Mouse (Mus musculus): ENCODE measurements around the gene Ttc25. TPM values are rescaled to one million over a fixed set of nuclear protein-coding genes. Genes with fewer than 3 reads are reported as not detected.

Ttc25 gene
- polyA plus RNA-seq, 1 experiment from 2014 or later: 0.66 TPM

DNA sequence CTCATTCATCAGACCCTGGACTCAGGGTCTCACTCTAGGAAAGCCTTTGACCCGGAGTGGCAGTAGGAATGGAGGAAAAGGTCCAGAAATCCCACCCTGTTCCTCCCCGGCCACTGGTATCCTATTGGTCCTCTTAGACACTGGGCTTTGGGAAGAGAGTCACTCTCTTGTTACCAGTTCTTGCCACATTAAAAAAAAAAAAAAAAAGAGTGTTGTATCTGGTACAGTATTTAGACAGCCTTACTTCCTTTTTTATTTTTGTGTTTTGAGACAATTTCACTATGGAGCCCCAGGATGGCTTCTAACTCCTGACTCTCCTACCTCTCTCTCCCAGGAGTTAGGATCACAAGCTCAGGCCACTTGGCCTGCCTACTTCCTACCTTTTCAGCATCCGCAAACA is 12.2 kb downstream of the Ttc25 start:
- no peaks in the 10 kb centered on the region for H3K4me1 ChIP-seq
- no peaks in the 10 kb centered on the region for H3K9me3 ChIP-seq
- no peaks in the 10 kb centered on the region for H3K36me3 ChIP-seq
- no peak overlapping the region for H3K9ac ChIP-seq
- H3K4me2 ChIP-seq: no peak overlapping the region
- H3K27ac ChIP-seq: no peak overlapping the region
- no peaks in the 10 kb centered on the region for H3K27me3 ChIP-seq
- ATAC-seq (ENCODE audit: insufficient number of reproducible peaks, insufficient read depth, low FRiP score, low TSS enrichment, low read depth): no peak
- H3K4me3 ChIP-seq: no peak overlapping the region
- WGBS: 79% methylated on average over 3 of the region's 3 CpGs

DNA sequence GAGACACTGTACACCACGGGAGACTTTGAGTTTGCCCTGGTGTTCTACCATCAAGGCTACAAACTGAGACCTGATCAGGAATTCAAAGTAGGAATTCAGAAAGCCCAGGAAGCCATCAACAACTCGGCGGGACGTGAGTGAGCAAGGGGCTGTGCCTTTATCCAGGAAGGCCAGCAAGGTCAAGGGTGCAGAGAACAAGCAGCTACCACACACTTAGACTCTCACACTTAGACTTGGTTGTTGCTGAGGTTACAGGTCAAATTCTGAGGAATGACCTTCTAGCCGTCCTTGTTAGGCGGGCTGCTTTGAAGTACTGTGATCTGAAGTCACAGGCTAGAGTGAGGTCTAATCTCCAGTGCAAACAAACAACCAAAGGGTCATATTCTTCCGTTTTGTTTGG is 14.1 kb downstream of the Ttc25 start:
- Histone ChIP-seq H3K4me2 (no peak overlapping the region), H3K27ac (no peak overlapping the region), H3K9me3 (no peaks in the 10 kb centered on the region), H3K9ac (no peak overlapping the region), H3K36me3 (no peaks in the 10 kb centered on the region), H3K4me3 (no peak overlapping the region), H3K4me1 (no peaks in the 10 kb centered on the region), H3K27me3 (no peaks in the 10 kb centered on the region)
- ATAC-seq (ENCODE audit: insufficient number of reproducible peaks, insufficient read depth, low FRiP score, low TSS enrichment, low read depth): no peak
- WGBS: 46% methylated on average over 7 of the region's 7 CpGs

DNA sequence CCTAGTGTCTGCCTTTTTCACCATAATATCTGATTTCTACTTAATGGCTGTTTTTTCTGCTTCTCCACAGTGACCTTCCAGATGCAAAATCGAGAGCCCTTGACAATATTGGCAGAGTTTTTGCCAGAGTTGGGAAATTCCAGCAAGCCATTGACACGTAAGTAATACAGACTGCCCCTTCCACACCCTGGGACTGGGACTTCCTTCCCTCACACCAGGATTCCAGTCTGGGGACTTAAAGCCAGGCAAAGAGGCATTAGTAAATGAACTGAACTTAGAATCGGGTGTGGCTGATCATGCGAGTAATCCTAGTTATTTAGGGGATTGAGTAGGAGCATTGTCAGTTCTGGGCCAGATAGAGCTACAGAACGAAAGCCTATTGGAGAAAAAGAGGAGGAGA is 16.3 kb downstream of the Ttc25 start:
- H3K4me1 ChIP-seq: no peaks in the 10 kb centered on the region
- no peak overlapping the region for H3K4me2 ChIP-seq
- no peak for ATAC-seq (ENCODE audit: insufficient number of reproducible peaks, insufficient read depth, low FRiP score, low TSS enrichment, low read depth)
- 58% methylated on average over 5 of the region's 5 CpGs for WGBS
- H3K9me3 ChIP-seq: no peaks in the 10 kb centered on the region
- no peak overlapping the region for H3K9ac ChIP-seq
- H3K27ac ChIP-seq: no peak overlapping the region
- H3K4me3 ChIP-seq: no peak overlapping the region
- no peaks in the 10 kb centered on the region for H3K27me3 ChIP-seq
- no peaks in the 10 kb centered on the region for H3K36me3 ChIP-seq

DNA sequence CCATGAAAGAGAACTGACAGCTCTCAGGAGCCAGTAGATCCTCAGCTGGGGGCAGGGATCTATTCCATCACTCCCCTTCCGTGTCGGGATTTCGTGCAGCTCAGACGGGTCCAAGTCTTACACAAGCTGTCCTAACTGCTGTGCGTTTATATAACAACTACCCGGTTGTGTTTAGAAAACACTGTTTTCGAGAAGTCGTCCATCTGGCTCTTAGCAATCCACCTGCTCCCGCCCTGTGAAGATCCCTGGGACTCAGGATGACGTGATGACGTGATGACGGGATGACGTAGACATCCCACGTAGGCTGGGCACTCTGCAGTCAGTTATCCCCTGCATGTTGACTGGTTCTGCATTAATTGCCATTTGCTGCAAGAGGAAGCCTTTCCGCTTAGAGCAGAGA is 18.9 kb downstream of the Ttc25 start:
- no peak for ATAC-seq (ENCODE audit: insufficient number of reproducible peaks, insufficient read depth, low FRiP score, low TSS enrichment, low read depth)
- H3K9me3 ChIP-seq: no peaks in the 10 kb centered on the region
- H3K27ac ChIP-seq: no peak overlapping the region
- WGBS: 75% methylated on average over 15 of the region's 15 CpGs
- H3K36me3 ChIP-seq: no peaks in the 10 kb centered on the region
- no peaks in the 10 kb centered on the region for H3K27me3 ChIP-seq
- no peaks in the 10 kb centered on the region for H3K4me1 ChIP-seq
- no peak overlapping the region for H3K4me3 ChIP-seq
- no peak overlapping the region for H3K9ac ChIP-seq
- H3K4me2 ChIP-seq: no peak overlapping the region

DNA sequence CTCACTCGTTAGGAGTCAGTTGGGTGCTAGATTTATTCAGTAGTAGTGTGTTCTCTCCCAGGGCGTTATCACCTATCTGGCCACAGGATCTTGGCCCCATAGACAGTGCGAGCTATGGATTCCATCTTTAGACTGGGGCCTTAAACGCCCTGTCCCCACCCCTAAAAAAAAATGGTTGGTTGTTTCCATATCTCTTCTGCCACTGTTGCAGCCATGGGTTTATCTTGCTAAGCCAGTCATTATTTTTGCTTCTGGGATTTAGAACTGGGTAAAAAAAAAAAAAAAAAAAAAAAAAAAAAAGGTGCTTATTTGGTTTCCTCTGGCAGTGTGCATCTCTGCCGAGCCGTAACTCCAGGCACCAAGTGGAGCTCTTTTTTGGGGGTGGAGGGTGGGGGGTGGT is 19.3 kb downstream of the Ttc25 start:
- Histone ChIP-seq H3K27ac (no peak overlapping the region), H3K9ac (no peak overlapping the region), H3K36me3 (no peaks in the 10 kb centered on the region), H3K27me3 (no peaks in the 10 kb centered on the region), H3K4me2 (no peak overlapping the region), H3K9me3 (no peaks in the 10 kb centered on the region), H3K4me1 (no peaks in the 10 kb centered on the region), H3K4me3 (no peak overlapping the region)
- no peak for ATAC-seq (ENCODE audit: insufficient number of reproducible peaks, insufficient read depth, low FRiP score, low TSS enrichment, low read depth)
- 89% methylated on average over 6 of the region's 6 CpGs for WGBS

DNA sequence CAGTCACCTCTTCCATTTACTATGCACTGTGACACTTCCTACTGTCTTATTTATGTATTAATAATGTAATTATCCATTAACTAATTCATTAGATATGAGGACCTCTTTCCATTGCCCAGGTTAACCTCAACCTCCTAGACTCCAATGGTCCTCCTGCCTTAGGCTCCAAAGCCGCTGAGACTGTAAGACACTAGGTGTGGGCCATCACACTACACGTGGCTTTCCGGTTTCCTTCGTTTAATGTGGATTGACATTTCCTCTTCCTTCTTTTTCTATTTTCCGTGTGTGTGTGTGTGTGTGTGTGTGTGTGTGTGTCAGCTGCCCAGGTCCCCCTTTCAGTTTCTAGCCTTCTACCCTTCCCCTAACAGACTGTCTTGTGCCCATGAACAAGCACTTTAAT is 21.8 kb downstream of the Ttc25 start:
- H3K9me3 ChIP-seq: no peaks in the 10 kb centered on the region
- H3K27me3 ChIP-seq: peaks cover 14% of the 10 kb centered on the region
- no peak overlapping the region for H3K4me3 ChIP-seq
- H3K36me3 ChIP-seq: no peaks in the 10 kb centered on the region
- WGBS: 75% methylated on average over 5 of the region's 5 CpGs
- no peak overlapping the region for H3K9ac ChIP-seq
- peaks cover 10% of the 10 kb centered on the region for H3K4me1 ChIP-seq
- no peak overlapping the region for H3K27ac ChIP-seq
- ATAC-seq (ENCODE audit: insufficient number of reproducible peaks, insufficient read depth, low FRiP score, low TSS enrichment, low read depth): no peak
- H3K4me2 ChIP-seq: no peak overlapping the region

DNA sequence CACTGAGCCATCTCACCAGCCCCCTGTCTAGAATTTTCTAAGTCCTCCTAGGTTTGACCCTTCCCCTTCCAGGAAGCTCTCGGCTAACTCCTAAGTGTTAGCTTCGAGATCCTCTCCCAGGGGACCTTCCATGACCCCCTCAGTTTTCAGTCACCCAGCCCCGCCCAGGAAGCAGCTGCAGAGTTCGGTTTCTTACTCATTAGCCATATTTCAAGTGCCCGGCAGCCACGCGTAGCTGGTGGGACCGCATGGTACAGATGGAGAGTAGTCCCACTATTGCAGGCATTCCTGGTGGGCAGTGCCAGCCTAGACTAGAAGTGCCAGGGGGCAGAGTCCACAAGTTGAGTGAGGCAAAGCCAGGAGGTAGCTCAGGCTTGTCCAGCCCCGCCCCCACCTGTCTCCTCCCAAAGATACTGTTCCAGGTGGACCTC is 22.4 kb downstream of the Ttc25 start:
- no peak overlapping the region for H3K27ac ChIP-seq
- no peaks in the 10 kb centered on the region for H3K36me3 ChIP-seq
- ATAC-seq (ENCODE audit: insufficient number of reproducible peaks, insufficient read depth, low FRiP score, low TSS enrichment, low read depth): no peak
- no peaks in the 10 kb centered on the region for H3K9me3 ChIP-seq
- no peak overlapping the region for H3K4me3 ChIP-seq
- no peak overlapping the region for H3K9ac ChIP-seq
- H3K4me2 ChIP-seq: no peak overlapping the region
- H3K27me3 ChIP-seq: peaks cover 14% of the 10 kb centered on the region
- H3K4me1 ChIP-seq: peaks cover 10% of the 10 kb centered on the region
- WGBS: 56% methylated on average over 9 of the region's 9 CpGs

DNA sequence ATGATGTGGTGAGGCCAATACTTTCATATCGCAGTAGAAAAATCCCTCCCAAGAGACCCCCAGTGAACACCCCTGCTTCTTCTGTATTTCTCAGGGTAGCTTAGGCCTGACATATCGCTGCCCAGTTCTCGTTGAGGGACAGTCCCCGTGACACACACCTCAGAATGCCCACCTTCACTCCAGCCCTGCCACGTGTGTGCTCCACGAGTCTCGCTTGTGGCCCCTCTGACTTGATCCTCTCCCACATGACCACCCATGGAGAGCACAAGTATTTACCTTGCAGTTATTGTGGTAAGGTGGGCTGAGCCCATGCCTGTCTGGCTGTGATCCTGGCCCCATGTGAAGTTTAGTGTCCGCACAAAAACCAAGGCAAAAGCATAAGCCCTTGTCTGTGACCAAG is 23.3 kb downstream of the Ttc25 start:
- H3K9ac ChIP-seq: peak overlapping the region; percentile 21; the same call in 1 of the 2 replicates
- no peak for ATAC-seq (ENCODE audit: insufficient number of reproducible peaks, insufficient read depth, low FRiP score, low TSS enrichment, low read depth)
- H3K27me3 ChIP-seq: peaks cover 14% of the 10 kb centered on the region
- H3K4me2 ChIP-seq: no peak overlapping the region
- H3K4me1 ChIP-seq: peaks cover 10% of the 10 kb centered on the region
- WGBS: 78% methylated on average over 8 of the region's 8 CpGs
- H3K9me3 ChIP-seq: no peaks in the 10 kb centered on the region
- no peaks in the 10 kb centered on the region for H3K36me3 ChIP-seq
- H3K27ac ChIP-seq: no peak overlapping the region
- no peak overlapping the region for H3K4me3 ChIP-seq

DNA sequence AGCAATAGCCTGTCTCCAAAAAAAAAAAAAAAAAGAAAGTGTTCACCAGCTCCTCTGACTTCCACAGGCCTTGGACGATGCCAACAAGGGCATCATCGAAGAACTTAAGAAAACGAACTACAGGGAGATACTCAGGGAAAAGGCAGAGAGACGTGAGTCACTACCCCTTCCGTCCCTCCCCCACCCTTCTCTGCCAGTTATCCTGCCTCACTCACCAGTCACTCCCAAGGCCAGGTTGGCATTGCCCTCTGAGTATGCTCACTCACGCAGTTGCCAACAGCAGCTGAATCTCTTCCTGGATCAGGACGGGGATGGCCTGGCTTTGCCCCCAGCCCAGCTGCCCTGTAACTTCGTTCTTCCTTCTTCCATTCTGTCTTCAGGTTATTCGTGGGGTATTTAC is 24.4 kb downstream of the Ttc25 start:
- H3K9me3 ChIP-seq: no peaks in the 10 kb centered on the region
- H3K4me3 ChIP-seq: no peak overlapping the region
- no peak for ATAC-seq (ENCODE audit: insufficient number of reproducible peaks, insufficient read depth, low FRiP score, low TSS enrichment, low read depth)
- peaks cover 10% of the 10 kb centered on the region for H3K4me1 ChIP-seq
- H3K4me2 ChIP-seq: no peak overlapping the region
- H3K27ac ChIP-seq: no peak overlapping the region
- H3K9ac ChIP-seq: no peak overlapping the region
- WGBS: 60% methylated on average over 9 of the region's 9 CpGs
- H3K36me3 ChIP-seq: no peaks in the 10 kb centered on the region
- peaks cover 14% of the 10 kb centered on the region for H3K27me3 ChIP-seq

DNA sequence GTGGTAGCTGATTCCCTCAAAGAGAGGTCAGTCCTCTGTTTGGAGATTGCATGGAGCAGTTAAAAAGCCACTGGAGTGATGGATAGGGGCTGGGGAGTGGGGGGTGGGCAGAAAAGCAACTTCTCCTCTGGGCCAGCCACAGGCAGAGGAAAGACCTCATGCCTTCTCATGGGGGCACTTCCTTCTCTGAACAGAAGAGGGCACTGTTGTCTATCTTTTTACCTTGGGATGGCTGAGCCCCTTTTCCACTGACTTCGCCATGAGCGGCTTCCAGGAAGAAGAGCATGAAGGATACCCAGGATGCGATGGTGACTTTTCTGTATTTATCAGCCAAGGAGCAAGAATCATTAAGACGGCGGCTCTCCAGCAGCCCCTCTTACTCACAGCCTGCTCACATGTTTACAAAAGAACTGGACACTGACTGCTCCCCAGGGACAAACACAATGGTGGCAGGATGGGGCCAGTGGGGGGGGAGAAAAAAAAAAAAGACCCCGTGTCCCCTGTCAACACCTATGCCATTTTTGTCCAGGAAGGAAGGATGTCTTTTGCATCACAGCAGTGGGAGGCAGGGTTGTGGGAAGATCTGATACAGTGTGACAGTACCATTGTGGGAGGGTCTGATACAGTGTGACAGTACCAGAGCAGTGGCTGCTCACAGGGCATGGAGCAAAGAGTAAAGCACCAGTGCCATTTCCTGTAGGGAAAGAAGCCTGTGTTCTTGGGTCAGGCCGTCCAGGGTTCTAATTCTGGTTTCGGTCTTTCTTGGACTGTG is 25.2 kb downstream of the Ttc25 start:
- H3K27ac ChIP-seq: no peak overlapping the region
- H3K27me3 ChIP-seq: peaks cover 14% of the 10 kb centered on the region
- H3K36me3 ChIP-seq: no peaks in the 10 kb centered on the region
- H3K9ac ChIP-seq: peak overlapping the region; percentile 51; the same call in 1 of the 2 replicates
- 9% methylated on average over 8 of the region's 8 CpGs for WGBS
- peak overlapping the region; percentile 50 for H3K4me2 ChIP-seq
- no peaks in the 10 kb centered on the region for H3K9me3 ChIP-seq
- peak overlapping the region; percentile 8; the same call in 1 of the 2 replicates for H3K4me3 ChIP-seq
- no peak for ATAC-seq (ENCODE audit: insufficient number of reproducible peaks, insufficient read depth, low FRiP score, low TSS enrichment, low read depth)
- H3K4me1 ChIP-seq: peaks cover 15% of the 10 kb centered on the region

DNA sequence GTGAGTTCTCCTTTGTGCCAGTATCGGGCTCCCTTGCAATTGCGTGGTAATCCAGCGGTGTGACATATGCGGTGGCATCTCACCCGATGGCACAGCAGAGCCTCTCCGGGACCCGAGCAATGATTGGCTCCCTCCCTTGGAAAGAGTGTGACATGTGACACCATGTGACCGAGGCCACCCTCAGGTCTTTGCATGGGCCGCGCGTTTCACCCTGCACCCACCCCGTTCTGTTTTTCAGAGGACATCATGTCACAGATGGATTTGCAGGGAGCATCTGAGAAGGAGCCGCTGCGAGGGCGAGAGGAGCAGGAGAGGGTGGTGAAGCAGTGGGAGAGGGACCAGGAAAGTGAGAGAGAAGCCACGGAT is 25.8 kb downstream of the Ttc25 start:
- Histone ChIP-seq H3K4me2 (peak overlapping the region; percentile 50), H3K27ac (no peak overlapping the region), H3K9ac (peak overlapping the region; percentile 51; the same call in 1 of the 2 replicates), H3K27me3 (peaks cover 14% of the 10 kb centered on the region), H3K9me3 (no peaks in the 10 kb centered on the region), H3K4me1 (peaks cover 21% of the 10 kb centered on the region), H3K4me3 (peak overlapping the region; percentile 8; the same call in 1 of the 2 replicates), H3K36me3 (0 out of 2 replicates have a peak, but pooled peaks cover 1% of the 10 kb centered on the region)
- 9% methylated on average over 16 of the region's 16 CpGs for WGBS
- no peak for ATAC-seq (ENCODE audit: insufficient number of reproducible peaks, insufficient read depth, low FRiP score, low TSS enrichment, low read depth)

DNA sequence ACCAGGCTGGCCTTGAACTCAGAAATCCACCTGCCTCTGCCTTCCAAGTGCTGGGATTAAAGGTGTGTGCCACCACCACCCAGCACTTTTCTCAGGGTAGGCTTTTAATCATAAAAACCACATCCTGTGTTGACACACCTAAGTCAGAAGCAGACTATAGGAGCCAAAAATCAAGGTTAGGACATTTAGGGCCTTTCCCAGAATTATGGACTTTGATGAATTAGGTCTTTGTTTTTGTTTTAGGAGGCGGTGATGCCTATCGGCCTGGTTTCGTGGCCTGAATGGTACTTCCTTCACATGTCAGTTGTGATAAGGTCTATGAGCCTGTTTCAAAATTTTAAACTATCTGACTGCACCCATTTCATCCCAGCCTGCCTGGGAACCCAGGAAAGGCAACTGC is 28.8 kb downstream of the Ttc25 start:
- peak overlapping the region; percentile 76 for H3K4me2 ChIP-seq
- H3K4me3 ChIP-seq: peak overlapping the region; percentile 64
- ATAC-seq (ENCODE audit: insufficient number of reproducible peaks, insufficient read depth, low FRiP score, low TSS enrichment, low read depth): no peak
- WGBS: 86% methylated on average over 3 of the region's 3 CpGs
- H3K27ac ChIP-seq: peak overlapping the region; percentile 74
- H3K9me3 ChIP-seq: no peaks in the 10 kb centered on the region
- peaks cover 14% of the 10 kb centered on the region for H3K27me3 ChIP-seq
- no peak overlapping the region for H3K9ac ChIP-seq
- H3K36me3 ChIP-seq: peaks cover 19% of the 10 kb centered on the region
- peaks cover 30% of the 10 kb centered on the region for H3K4me1 ChIP-seq
